Mouse (Mus musculus) splenic B cell, adult 2 months (primary cell): ENCODE data around the gene Spaca1.
"Not testable (repeated sequence)": the region's sequence is repeated elsewhere in the genome, so short reads cannot be mapped to it uniquely, and the experiment has no call there.

Experiments
- DNase-seq: peaks from one replicate; pipeline ENCODE4 v3.0.0-alpha.2; 2011; ENCODE audit warnings: low read depth, low spot score
- H3K27me3 ChIP-seq: 2 replicates; pipeline ENCODE4 v1.6.1; 2012; ENCODE audit warnings: mild to moderate bottlenecking, low read length, moderate library complexity, mixed read lengths; ENCODE audit not compliant: control insufficient read depth, poor library complexity, insufficient read depth, severe bottlenecking
- H3K36me3 ChIP-seq: 2 replicates; pipeline ENCODE4 v1.6.1; 2012; ENCODE audit warnings: mild to moderate bottlenecking, low read length, moderate library complexity, mixed read lengths; ENCODE audit not compliant: control insufficient read depth, poor library complexity, insufficient read depth, severe bottlenecking

The Spaca1 gene

GRCm38 (mm10) chr4:34049571-34050255 lies at the start of gene Spaca1:
Gene Spaca1, minus strand, starts transcription at chr4:34050191.
- Histone ChIP-seq H3K27me3 (no peaks in the 10 kb centered on the region), H3K36me3 (no peaks in the 10 kb centered on the region)
- peak; percentile 42 for DNase-seq

GRCm38 (mm10) chr4:34087286-34087685 lies 37.3 kb upstream of the Spaca1 start:
- H3K36me3 ChIP-seq, DNase-seq, H3K27me3 ChIP-seq: not testable (repeated sequence)

- DNase-seq, result no peak
- no peaks in the 10 kb centered on the region for H3K36me3 ChIP-seq
- H3K27me3 ChIP-seq, result no peaks in the 10 kb centered on the region
Observed at GRCm38 (mm10) chr4:34081064-34081463, 31.1 kb upstream of the Spaca1 start.

- no peaks in the 10 kb centered on the region for H3K36me3 ChIP-seq
- no peak for DNase-seq
- no peaks in the 10 kb centered on the region for H3K27me3 ChIP-seq
Observed at GRCm38 (mm10) chr4:34069002-34069401, 19.0 kb upstream of the Spaca1 start.

GRCm38 (mm10) chr4:34058320-34058719 lies 8.3 kb upstream of the Spaca1 start:
- Histone ChIP-seq H3K27me3 (no peaks in the 10 kb centered on the region), H3K36me3 (no peaks in the 10 kb centered on the region)
- no peak for DNase-seq

GRCm38 (mm10) chr4:34026771-34027170 lies 23.2 kb downstream of the Spaca1 start:
- H3K36me3 ChIP-seq, result no peaks in the 10 kb centered on the region
- no peaks in the 10 kb centered on the region for H3K27me3 ChIP-seq
- no peak for DNase-seq

GRCm38 (mm10) chr4:34021456-34021855 lies 28.5 kb downstream of the Spaca1 start:
- H3K36me3 ChIP-seq, result no peaks in the 10 kb centered on the region
- no peak for DNase-seq
- no peaks in the 10 kb centered on the region for H3K27me3 ChIP-seq

GRCm38 (mm10) chr4:33996382-33996781 lies 53.6 kb downstream of the Spaca1 start:
- Histone ChIP-seq H3K27me3 (no peaks in the 10 kb centered on the region), H3K36me3 (no peaks in the 10 kb centered on the region)
- peak; percentile 59 for DNase-seq

GRCm38 (mm10) chr4:33992687-33993086 lies 57.3 kb downstream of the Spaca1 start:
- H3K36me3 ChIP-seq, result no peaks in the 10 kb centered on the region
- no peaks in the 10 kb centered on the region for H3K27me3 ChIP-seq
- no peak for DNase-seq

GRCm38 (mm10) chr4:33988466-33989089 lies 61.4 kb downstream of the Spaca1 start:
- Histone ChIP-seq H3K27me3 (no peaks in the 10 kb centered on the region), H3K36me3 (no peaks in the 10 kb centered on the region)
- DNase-seq, result peak; percentile 52
